Mouse (Mus musculus): ENCODE measurements around the gene Flg2. TPM values are rescaled to one million over a fixed set of nuclear protein-coding genes. Genes with fewer than 3 reads are reported as not detected.

The Flg2 gene
- not detected in 2 replicates for total RNA-seq (2021)
- long read RNA-seq = 0 reads

GRCm38 (mm10) chr3:93196978-93197377 lies at the start of gene Flg2:
Gene Flg2, plus strand, starts transcription at chr3:93197278.
- no peak for DNase-seq

GRCm38 (mm10) chr3:93162502-93162901 lies 34.6 kb upstream of the Flg2 start:
- no peak for DNase-seq

GRCm38 (mm10) chr3:93162996-93163592 lies 34.0 kb upstream of the Flg2 start:
- no peak for DNase-seq

- no peak for DNase-seq
Measured at GRCm38 (mm10) chr3:93180856-93181255, 16.2 kb upstream of the Flg2 start.

GRCm38 (mm10) chr3:93201955-93202354 lies 4.9 kb downstream of the Flg2 start:
- DNase-seq = no peak

GRCm38 (mm10) chr3:93202499-93202898 lies 5.4 kb downstream of the Flg2 start:
- no peak for DNase-seq

Other genes starting within 250 kb of the Flg2 start
- not detected in 2 replicates for gene Lce3d, start 239.9 kb upstream of the Flg2 start, total RNA-seq (2021)
- not detected in 2 replicates for gene Lce3e, start 230.2 kb upstream of the Flg2 start, total RNA-seq (2021)
- not detected in 2 replicates for gene Lce3f, start 205.1 kb upstream of the Flg2 start, total RNA-seq (2021)
- gene Crct1, start 181.6 kb upstream of the Flg2 start, total RNA-seq (2021) = not detected in 2 replicates
- not detected in 2 replicates for gene Lce1m, start 178.2 kb upstream of the Flg2 start, total RNA-seq (2021)
- not detected in 2 replicates for gene Gm4858, start 128.5 kb upstream of the Flg2 start, total RNA-seq (2021)
- not detected in 2 replicates for gene Crnn, start 52.5 kb upstream of the Flg2 start, total RNA-seq (2021)
- not detected in 2 replicates for gene Flg, start 76.2 kb downstream of the Flg2 start, total RNA-seq (2021)
- gene Hrnr, start 122.5 kb downstream of the Flg2 start, total RNA-seq (2021) = 0.03 TPM in 1 of 2 replicates, not detected in the other
- gene Rptn, start 196.4 kb downstream of the Flg2 start, total RNA-seq (2021) = not detected in 2 replicates
- gene Tchh, start 245.1 kb downstream of the Flg2 start, total RNA-seq (2021) = 0.70 and 1.2 TPM in 2 replicates

All from adrenal gland, postnatal 25 days (tissue).